Comparison of ENCODE assay signal across 8 mouse cellular contexts in the genomic region with DNA sequence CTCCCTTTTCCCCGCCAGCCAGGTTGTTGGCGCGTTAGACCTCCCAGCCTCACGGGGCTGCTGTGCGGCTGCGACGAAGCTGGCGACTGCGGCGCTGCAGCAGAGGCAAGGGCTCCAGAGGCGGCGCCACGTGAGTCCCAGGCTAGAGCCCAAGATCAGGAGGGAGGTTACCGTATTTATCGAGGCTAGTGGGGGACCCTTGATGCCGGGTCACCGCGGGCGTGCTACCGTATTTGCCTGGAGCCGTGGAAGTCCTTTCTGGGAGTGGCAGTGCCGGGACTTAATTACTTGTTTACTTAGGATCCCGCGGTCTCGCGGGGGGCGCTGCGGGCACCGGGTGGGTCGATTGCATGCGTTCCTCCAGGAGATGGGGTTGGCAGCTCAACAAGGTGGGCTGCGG. TPM values are rescaled to one million over a fixed set of nuclear protein-coding genes. Genes with fewer than 3 reads are reported as not detected.
DNase-seq lines count a peak whose midpoint lies in the region; ATAC-seq and TF ChIP-seq lines count a peak whose summit lies in the region.

No protein-coding gene starts in this region.

- H3K4me1 ChIP-seq in hindbrain, embryonic 12.5 days = peaks cover 22% of the 10 kb centered on the region
- H3K4me1 ChIP-seq in lung, postnatal 0 days (ENCODE audit: insufficient read depth, low read depth, low read length) = peaks cover 8% of the 10 kb centered on the region

- H3K9me3 ChIP-seq in hindbrain, embryonic 12.5 days (replicated peaks) = no peaks in the 10 kb centered on the region
- H3K9me3 ChIP-seq in lung, postnatal 0 days (ENCODE audit: low read length) = no peaks in the 10 kb centered on the region

- under 1% methylated on average over 32 of the region's 32 CpGs for WGBS in hindbrain, embryonic 12.5 days
- under 1% methylated on average over 32 of the region's 32 CpGs for WGBS in lung, postnatal 0 days

- H3K4me3 ChIP-seq in hindbrain, embryonic 12.5 days = peak overlapping the region; percentile 39
- peak overlapping the region; percentile 40 for H3K4me3 ChIP-seq in lung, postnatal 0 days (ENCODE audit: low read depth, low read length)

- no peak overlapping the region for H3K27ac ChIP-seq in hindbrain, embryonic 12.5 days
- no peak overlapping the region for H3K27ac ChIP-seq in lung, postnatal 0 days (ENCODE audit: low read length)

- H3K9ac ChIP-seq in hindbrain, embryonic 12.5 days = peak overlapping the region; percentile 42
- peak overlapping the region; percentile 12; the same call in 1 of the 2 replicates for H3K9ac ChIP-seq in lung, postnatal 0 days (replicated peaks; ENCODE audit: low read depth)

- no peak for TF ChIP-seq EP300 in lung, postnatal 0 days (IDR thresholded peaks at IDR 0.05)

- DNase-seq in ZHBTc4 (ENCODE audit: low read depth, low spot score) = peak; percentile 77
- peak; percentile 69 for DNase-seq in cerebellum, adult 9-10 months
- DNase-seq in frontal cortex, postnatal 25 days (ENCODE audit: low spot score in 2 of 2) = peak; percentile 50 to 54
- peak; percentile 50 to 65 for DNase-seq in layer of hippocampus, postnatal 14 days (ENCODE audit: low spot score in 2 of 2)
- DNase-seq in lung, postnatal 0 days (ENCODE audit: low spot score) = peak; percentile 52
- peak; percentile 79 for DNase-seq in right cerebral cortex, postnatal 10 days (ENCODE audit: low spot score in 2 of 2)
- no peak for DNase-seq in spleen, adult 18-20 months

- H3K27me3 ChIP-seq in hindbrain, embryonic 12.5 days = peaks cover 54% of the 10 kb centered on the region
- H3K27me3 ChIP-seq in lung, postnatal 0 days (replicated peaks; ENCODE audit: insufficient read depth, low read length) = peaks cover 8% of the 10 kb centered on the region; the same call in 1 of the 2 replicates

- no peak for ATAC-seq in hindbrain, embryonic 12.5 days (ENCODE audit: low FRiP score)
- peak; percentile 57 for ATAC-seq in lung, postnatal 0 days

- H3K36me3 ChIP-seq in hindbrain, embryonic 12.5 days = 0 out of 2 replicates have a peak, but pooled peaks cover 1% of the 10 kb centered on the region
- H3K36me3 ChIP-seq in lung, postnatal 0 days (ENCODE audit: insufficient read depth, low read length) = no peaks in the 10 kb centered on the region

- H3K4me2 ChIP-seq in hindbrain, embryonic 12.5 days (replicated peaks) = peak overlapping the region; percentile 74
- H3K4me2 ChIP-seq in lung, postnatal 0 days (replicated peaks; ENCODE audit: low read depth, low read length) = peak overlapping the region; percentile 75

- peak; percentile 37 for TF ChIP-seq CTCF in lung, postnatal 0 days (IDR thresholded peaks at IDR 0.05)

RNA-seq across cellular contexts. Expression of gene AI854703, which starts 0.4 kb away (rescaled TPM):
- polyA plus RNA-seq in hindbrain, embryonic 12.5 days (2016; fragmentation: Nextera tagmentation; extraction: Ambion mirVana) = 2.6 and 3.1 TPM in 2 replicates
- 10 to 100 TPM; 12.5 to 13.7 TPM for total RNA-seq in layer of hippocampus, postnatal 14 days (2021)
- 0.30 and 0.49 TPM in 2 replicates for polyA plus RNA-seq in lung, postnatal 0 days (2015; fragmentation: Nextera tagmentation; extraction: Ambion mirVana)

RNA-seq across cellular contexts. Expression of gene Gimap8, which starts 20.1 kb away (rescaled TPM):
- polyA plus RNA-seq in hindbrain, embryonic 12.5 days (2016; fragmentation: Nextera tagmentation; extraction: Ambion mirVana) = 1.0 and 1.1 TPM in 2 replicates
- 1 to 10 TPM; 1.0 to 1.4 TPM for total RNA-seq in layer of hippocampus, postnatal 14 days (2021)
- polyA plus RNA-seq in lung, postnatal 0 days (2015; fragmentation: Nextera tagmentation; extraction: Ambion mirVana) = 8.6 and 10.8 TPM in 2 replicates

RNA-seq across cellular contexts. Expression of gene Zfp775, which starts 25.1 kb away (rescaled TPM):
- polyA plus RNA-seq in hindbrain, embryonic 12.5 days (2016; fragmentation: Nextera tagmentation; extraction: Ambion mirVana) = 12.7 and 14.6 TPM in 2 replicates
- 1 to 10 TPM; 6.4 to 6.5 TPM for total RNA-seq in layer of hippocampus, postnatal 14 days (2021)
- 5.3 and 6.2 TPM in 2 replicates for polyA plus RNA-seq in lung, postnatal 0 days (2015; fragmentation: Nextera tagmentation; extraction: Ambion mirVana)

RNA-seq across cellular contexts. Expression of gene Gm44965, which starts 33.2 kb away (rescaled TPM):
- not detected in 2 replicates for polyA plus RNA-seq in hindbrain, embryonic 12.5 days (2016; fragmentation: Nextera tagmentation; extraction: Ambion mirVana)
- total RNA-seq in layer of hippocampus, postnatal 14 days (2021) = not detected
- not detected in 2 replicates for polyA plus RNA-seq in lung, postnatal 0 days (2015; fragmentation: Nextera tagmentation; extraction: Ambion mirVana)

RNA-seq across cellular contexts. Expression of gene Repin1, which starts 33.3 kb away (rescaled TPM):
- polyA plus RNA-seq in hindbrain, embryonic 12.5 days (2016; fragmentation: Nextera tagmentation; extraction: Ambion mirVana) = 43.1 and 43.9 TPM in 2 replicates
- total RNA-seq in layer of hippocampus, postnatal 14 days (2021) = 10 to 100 TPM; 29.3 to 38.4 TPM
- polyA plus RNA-seq in lung, postnatal 0 days (2015; fragmentation: Nextera tagmentation; extraction: Ambion mirVana) = 15.2 and 15.5 TPM in 2 replicates

Comparison
In these comparisons a context has a peak if more than half of its experiments do, and no peak if none do; other contexts are left out.
1. DNase-seq: peak in ZHBTc4 (single experiment), cerebellum, adult 9-10 months (single experiment), frontal cortex, postnatal 25 days (2 of 2), layer of hippocampus, postnatal 14 days (2 of 2), lung, postnatal 0 days (single experiment) and right cerebral cortex, postnatal 10 days (2 of 2); none in spleen, adult 18-20 months (0 of 2).